Mouse (Mus musculus): ENCODE results near the gene Gm28043. TPM values are rescaled to one million over a fixed set of nuclear protein-coding genes. Genes with fewer than 3 reads are reported as not detected.

The Gm28043 gene
- polyA plus RNA-seq, 1 experiment from 2014 or later = 2.8 TPM

DNA sequence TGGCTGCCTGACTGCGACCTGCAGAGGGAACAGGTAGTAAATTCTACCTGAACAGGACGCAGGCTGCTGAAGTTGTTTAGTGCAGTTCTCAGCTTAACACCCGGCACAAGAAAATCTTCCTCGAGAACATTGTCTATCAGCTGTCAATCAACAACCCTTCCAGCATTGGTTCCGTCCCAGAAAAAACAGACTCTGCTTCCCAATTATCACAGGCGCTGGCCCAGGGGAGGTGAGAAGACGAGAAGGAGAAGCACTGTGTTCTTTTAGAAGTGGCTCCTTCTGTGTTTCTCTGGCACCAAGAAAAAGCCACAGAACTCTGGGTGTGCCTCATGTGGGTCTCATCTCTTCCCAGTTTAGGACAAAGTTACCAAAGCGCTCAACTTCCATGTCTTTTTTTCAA, 104.0 kb downstream of the Gm28043 start:
- ATAC-seq (replicated peaks) = no peak
- no peak overlapping the region for H3K4me3 ChIP-seq
- no peak overlapping the region for H3K4me2 ChIP-seq (replicated peaks)
- no peaks in the 10 kb centered on the region for H3K9me3 ChIP-seq
- no peaks in the 10 kb centered on the region for H3K27me3 ChIP-seq
- peaks cover 34% of the 10 kb centered on the region for H3K4me1 ChIP-seq
- no peaks in the 10 kb centered on the region for H3K36me3 ChIP-seq
- peak overlapping the region; percentile 56 for H3K27ac ChIP-seq (replicated peaks)
- H3K9ac ChIP-seq (replicated peaks) = no peak overlapping the region
- WGBS = 69% methylated on average over 8 of the region's 8 CpGs

DNA sequence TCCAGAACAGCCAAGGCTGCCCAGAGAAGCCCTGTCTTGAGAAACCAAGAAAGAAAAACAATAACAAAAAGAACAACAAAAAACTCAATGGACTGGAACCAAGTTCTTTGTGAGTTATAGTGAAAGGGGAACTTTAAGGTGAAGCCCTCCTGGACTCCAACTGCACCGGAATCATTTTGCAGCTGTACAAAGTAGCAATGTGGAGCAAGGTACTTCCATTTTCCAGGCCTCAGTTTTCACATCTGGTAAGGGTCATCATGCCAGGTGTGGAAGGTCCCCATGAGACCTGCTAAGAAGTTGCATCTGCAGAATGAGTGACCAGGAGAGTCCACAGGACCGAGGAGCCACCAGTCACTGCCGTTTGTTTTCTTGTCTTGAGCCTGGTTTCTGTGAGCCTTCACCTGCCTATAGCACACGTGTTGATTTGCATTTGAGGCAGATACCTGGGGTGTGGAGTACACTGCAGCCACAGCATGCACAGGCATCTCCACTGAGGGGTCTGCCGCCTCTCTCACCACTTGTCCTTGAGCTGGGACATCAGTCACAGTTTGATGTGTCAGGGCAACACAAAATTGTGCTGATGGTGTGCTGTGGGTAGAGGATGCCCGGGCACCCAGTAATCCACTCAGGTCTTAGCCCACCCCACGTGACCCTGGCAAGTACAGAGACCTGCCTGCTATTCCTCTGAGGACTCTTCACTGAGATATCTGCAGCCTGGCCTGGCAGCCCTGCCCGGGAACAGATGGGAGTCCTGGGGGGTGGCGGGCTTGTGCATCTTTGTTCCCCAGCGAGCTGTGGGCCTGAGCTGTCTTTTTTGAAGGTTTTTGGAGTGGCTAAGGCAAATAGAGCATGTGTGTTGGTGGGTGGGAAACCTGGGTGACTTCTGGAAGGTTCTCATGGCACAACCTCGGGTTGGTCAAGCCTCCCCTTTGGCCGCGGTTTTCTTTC, 105.2 kb downstream of the Gm28043 start:
- Histone ChIP-seq H3K27ac (replicated peaks) (peak overlapping the region; percentile 75), H3K4me3 (no peak overlapping the region), H3K9ac (replicated peaks) (no peak overlapping the region), H3K9me3 (no peaks in the 10 kb centered on the region), H3K36me3 (no peaks in the 10 kb centered on the region), H3K27me3 (no peaks in the 10 kb centered on the region), H3K4me2 (replicated peaks) (no peak overlapping the region), H3K4me1 (peaks cover 40% of the 10 kb centered on the region)
- ATAC-seq (replicated peaks) = no peak
- WGBS = 75% methylated on average over 13 of the region's 13 CpGs

DNA sequence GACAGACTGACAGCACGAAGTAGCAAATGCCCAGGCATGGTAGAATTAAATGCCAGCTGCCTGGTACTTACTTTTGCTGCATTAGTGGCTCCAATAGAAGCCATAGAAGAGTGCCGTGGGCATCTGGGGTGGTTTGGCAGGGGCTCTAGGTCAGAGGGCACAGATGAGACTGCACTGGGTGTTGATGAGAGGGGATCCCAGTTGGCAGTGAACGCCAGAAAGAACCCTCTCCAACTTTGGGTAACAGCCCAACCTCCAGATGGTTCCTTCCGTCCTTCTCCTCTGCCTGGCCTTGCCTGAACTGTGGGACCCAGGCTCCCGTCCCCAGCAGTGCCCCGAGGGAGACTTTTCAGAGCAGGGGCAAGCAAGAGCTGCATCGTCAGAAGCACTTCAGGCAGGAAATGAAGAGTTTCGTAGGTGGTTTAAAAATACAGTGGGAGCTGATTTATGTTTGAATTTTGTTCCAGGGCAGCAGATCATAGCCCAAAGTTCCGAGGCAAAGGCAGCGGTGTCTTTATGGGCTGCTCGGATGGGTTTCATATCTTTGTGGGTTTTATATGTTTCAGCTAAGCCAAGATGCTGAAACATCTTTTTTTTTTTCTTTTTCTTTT, 106.2 kb downstream of the Gm28043 start:
- no peak for ATAC-seq (replicated peaks)

DNA sequence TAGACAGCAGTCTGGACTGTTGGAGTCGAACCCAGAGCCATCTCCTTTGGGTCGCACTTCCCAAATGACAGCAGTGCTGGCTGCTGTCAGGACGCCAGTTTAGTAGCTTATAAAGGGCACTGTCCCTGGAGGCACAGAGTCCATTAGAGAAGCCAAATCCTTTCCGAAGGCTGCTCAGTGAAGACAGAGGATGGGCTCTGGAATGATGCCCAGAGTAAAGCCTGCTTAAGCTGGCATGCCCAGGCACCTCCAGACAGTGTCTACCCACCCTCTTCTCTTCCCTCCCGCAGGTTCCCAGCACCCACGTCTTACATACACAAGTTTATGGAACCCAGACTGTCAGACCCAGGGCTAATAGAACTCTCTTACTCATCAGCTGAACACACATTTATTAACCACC, 109.9 kb downstream of the Gm28043 start:
- Histone ChIP-seq H3K27ac (replicated peaks) (peak overlapping the region; percentile 62), H3K4me3 (no peak overlapping the region), H3K4me1 (peaks cover 23% of the 10 kb centered on the region), H3K9me3 (no peaks in the 10 kb centered on the region), H3K9ac (replicated peaks) (no peak overlapping the region), H3K36me3 (no peaks in the 10 kb centered on the region), H3K4me2 (replicated peaks) (no peak overlapping the region), H3K27me3 (no peaks in the 10 kb centered on the region)
- peak; percentile 58; the same call in 1 of the 2 replicates for ATAC-seq (replicated peaks)
- 63% methylated on average over 6 of the region's 6 CpGs for WGBS

More for the DNA sequence above, 106.2 kb downstream of the Gm28043 start:
- H3K4me3 ChIP-seq = no peak overlapping the region
- H3K27ac ChIP-seq (replicated peaks) = peak overlapping the region; percentile 75
- no peaks in the 10 kb centered on the region for H3K36me3 ChIP-seq
- no peak overlapping the region for H3K4me2 ChIP-seq (replicated peaks)
- peaks cover 40% of the 10 kb centered on the region for H3K4me1 ChIP-seq
- no peaks in the 10 kb centered on the region for H3K9me3 ChIP-seq
- WGBS = 73% methylated on average over 11 of the region's 11 CpGs
- H3K9ac ChIP-seq (replicated peaks) = no peak overlapping the region
- no peaks in the 10 kb centered on the region for H3K27me3 ChIP-seq

DNA sequence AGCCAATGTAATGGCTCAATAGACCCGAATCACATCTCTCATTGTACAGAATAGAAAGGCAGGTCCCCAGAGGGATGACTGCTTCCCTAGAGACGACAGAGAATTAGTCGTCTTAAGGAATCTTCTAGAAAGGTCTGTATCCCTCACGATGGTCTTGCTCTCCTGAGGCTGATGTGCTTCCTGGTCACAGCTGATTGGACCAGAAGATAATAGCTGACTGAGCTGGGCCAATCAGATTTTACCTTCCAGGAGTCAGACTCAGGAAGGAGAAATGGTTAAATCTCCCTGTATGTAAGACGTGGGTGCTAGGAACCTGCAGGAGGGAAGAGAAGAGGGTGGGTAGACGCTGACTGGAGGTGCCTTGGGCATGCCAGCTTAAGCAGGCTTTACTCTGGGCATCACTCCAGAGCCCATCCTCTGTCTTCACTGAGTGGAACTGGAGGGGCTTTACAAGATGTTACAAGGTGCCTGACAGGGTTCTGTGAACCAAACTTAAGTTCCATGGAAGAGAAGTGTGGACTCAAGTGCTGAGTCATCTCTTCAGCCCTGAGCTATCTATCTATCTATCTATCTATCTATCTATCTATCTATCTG, 110.4 kb downstream of the Gm28043 start:
- no peaks in the 10 kb centered on the region for H3K27me3 ChIP-seq
- WGBS = 55% methylated on average over 6 of the region's 6 CpGs
- H3K36me3 ChIP-seq = no peaks in the 10 kb centered on the region
- ATAC-seq (replicated peaks) = no peak
- no peak overlapping the region for H3K4me2 ChIP-seq (replicated peaks)
- H3K4me3 ChIP-seq = no peak overlapping the region
- no peaks in the 10 kb centered on the region for H3K9me3 ChIP-seq
- H3K27ac ChIP-seq (replicated peaks) = peak overlapping the region; percentile 62
- H3K9ac ChIP-seq (replicated peaks) = no peak overlapping the region
- peaks cover 23% of the 10 kb centered on the region for H3K4me1 ChIP-seq

DNA sequence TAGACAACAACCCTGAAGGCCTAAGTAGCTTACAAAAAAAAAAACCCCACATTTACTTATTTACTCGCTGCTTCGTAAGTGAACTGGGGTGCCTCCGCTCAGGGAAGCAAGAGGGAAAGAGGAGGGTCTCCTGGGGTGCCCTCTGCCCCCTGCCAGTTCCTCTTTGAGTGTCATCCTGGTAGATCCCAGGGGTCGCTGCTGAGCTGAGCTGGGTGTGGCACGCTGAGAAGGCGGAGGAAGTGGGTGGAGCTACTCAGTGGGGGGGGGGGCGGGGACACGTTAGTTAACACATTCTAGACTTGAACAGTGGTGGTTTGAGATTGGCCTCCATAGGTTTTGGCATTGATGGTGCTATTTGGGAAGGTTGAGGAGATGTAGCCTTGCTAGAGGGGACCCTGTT, 113.4 kb downstream of the Gm28043 start:
- H3K4me2 ChIP-seq (replicated peaks) = no peak overlapping the region
- H3K36me3 ChIP-seq = no peaks in the 10 kb centered on the region
- H3K27me3 ChIP-seq = no peaks in the 10 kb centered on the region
- 60% methylated on average over 8 of the region's 8 CpGs for WGBS
- H3K9ac ChIP-seq (replicated peaks) = no peak overlapping the region
- ATAC-seq (replicated peaks) = no peak
- H3K27ac ChIP-seq (replicated peaks) = no peak overlapping the region
- H3K4me1 ChIP-seq = peaks cover 37% of the 10 kb centered on the region
- no peak overlapping the region for H3K4me3 ChIP-seq
- no peaks in the 10 kb centered on the region for H3K9me3 ChIP-seq

DNA sequence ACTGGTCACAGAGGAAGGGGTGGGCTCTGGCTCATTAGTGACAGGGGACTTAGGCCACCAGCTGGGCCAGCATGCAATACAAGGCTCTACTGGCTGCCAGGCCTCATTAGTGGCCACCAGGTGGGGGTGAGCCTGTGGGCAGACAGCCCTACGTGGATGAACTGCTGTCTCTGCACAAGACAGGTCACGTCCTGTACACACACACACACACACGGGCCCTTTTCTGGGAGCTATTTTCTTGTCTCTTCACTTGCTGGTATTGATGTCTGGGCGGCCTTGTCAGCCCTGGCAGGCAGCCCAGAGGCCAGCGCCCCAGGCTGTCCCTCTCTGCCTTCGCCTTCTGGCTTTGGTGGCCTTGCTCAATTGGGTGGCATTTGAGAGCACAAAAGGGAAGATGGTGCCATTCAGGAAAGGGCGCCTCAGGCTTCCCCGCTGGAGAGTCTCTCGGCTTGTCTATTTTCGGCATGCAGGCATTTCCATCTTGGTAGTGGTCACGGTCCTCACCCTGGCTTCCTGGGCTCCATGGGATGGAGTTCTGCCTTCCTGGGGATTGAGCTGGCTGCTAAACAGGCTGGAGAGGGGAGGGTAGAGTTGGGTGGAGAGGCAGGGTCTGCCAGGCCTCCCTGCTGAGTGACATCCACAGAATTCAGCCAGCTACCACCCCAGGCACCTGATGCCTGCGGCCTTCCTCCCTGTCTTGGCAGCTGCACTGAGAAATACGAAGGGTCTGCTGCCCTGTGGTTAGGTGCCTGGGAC, 116.0 kb downstream of the Gm28043 start:
- no peak overlapping the region for H3K4me3 ChIP-seq
- ATAC-seq (replicated peaks) = peak; percentile 70
- no peaks in the 10 kb centered on the region for H3K36me3 ChIP-seq
- H3K27me3 ChIP-seq = no peaks in the 10 kb centered on the region
- no peaks in the 10 kb centered on the region for H3K9me3 ChIP-seq
- 9% methylated on average over 13 of the region's 13 CpGs for WGBS
- no peak overlapping the region for H3K9ac ChIP-seq (replicated peaks)
- H3K27ac ChIP-seq (replicated peaks) = peak overlapping the region; percentile 92
- H3K4me2 ChIP-seq (replicated peaks) = no peak overlapping the region
- peaks cover 28% of the 10 kb centered on the region for H3K4me1 ChIP-seq

DNA sequence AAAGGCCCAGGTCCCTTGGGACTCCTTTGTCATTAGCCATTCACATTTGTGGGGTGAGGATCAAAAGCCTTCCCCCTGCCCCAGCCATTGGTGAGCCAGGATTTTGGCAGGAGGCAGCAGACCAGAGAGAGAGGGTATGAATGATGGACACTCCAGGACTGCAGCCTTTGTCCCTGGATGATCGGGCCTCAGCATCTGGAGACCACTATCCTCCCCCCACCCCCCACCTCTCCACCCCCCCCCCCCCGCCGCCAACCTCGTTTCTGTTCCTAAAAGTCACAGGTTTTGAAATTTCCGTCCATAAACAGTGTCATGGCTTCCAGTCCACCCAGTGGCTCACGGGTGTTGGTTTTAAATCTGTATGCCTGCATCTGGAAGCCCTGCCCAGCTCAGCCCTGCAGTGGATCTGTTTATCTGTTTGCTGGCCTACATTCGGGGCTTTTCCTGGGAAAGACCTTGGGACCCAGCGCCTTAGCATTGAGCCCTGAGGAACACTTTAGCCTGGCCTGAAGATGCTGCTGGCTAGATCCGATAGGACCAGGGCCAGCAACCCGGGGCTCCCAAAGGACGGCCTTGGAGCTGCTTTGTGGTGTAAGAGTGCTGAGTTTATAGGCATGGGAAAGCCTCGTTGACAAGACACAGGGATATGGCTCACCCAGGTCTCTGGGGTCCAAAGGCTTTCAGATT, 116.7 kb downstream of the Gm28043 start:
- no peak overlapping the region for H3K4me3 ChIP-seq
- H3K4me2 ChIP-seq (replicated peaks) = no peak overlapping the region
- ATAC-seq (replicated peaks) = peak; percentile 9; the same call in 1 of the 2 replicates
- H3K27me3 ChIP-seq = no peaks in the 10 kb centered on the region
- H3K4me1 ChIP-seq = peaks cover 35% of the 10 kb centered on the region
- H3K27ac ChIP-seq (replicated peaks) = peak overlapping the region; percentile 92
- no peak overlapping the region for H3K9ac ChIP-seq (replicated peaks)
- H3K36me3 ChIP-seq = no peaks in the 10 kb centered on the region
- WGBS = 38% methylated on average over 12 of the region's 12 CpGs
- no peaks in the 10 kb centered on the region for H3K9me3 ChIP-seq

DNA sequence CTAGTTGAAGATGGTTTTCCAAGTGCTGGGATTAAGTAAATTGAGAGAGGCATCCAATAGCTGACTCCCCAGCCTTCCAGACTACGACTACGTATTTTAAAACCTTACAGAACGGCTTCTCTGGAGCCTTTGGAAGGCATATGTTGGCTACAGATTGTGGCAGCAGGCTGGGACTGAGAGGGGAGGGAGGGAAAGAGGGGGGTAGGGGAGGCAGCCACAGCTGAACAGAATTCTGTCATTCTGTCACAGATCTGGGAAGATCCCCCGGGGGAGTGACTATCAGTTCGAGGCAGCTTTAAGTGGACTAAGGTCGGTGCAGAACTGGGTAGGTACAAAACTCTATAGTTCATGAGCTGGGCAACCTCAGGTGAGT, 117.3 kb downstream of the Gm28043 start:
- no peak overlapping the region for H3K4me2 ChIP-seq (replicated peaks)
- H3K9me3 ChIP-seq = no peaks in the 10 kb centered on the region
- no peak overlapping the region for H3K4me3 ChIP-seq
- no peaks in the 10 kb centered on the region for H3K36me3 ChIP-seq
- H3K9ac ChIP-seq (replicated peaks) = no peak overlapping the region
- H3K27ac ChIP-seq (replicated peaks) = peak overlapping the region; percentile 92
- H3K27me3 ChIP-seq = no peaks in the 10 kb centered on the region
- peaks cover 40% of the 10 kb centered on the region for H3K4me1 ChIP-seq
- ATAC-seq (replicated peaks) = peak; percentile 49; the same call in 1 of the 2 replicates
- 35% methylated on average over 6 of the region's 6 CpGs for WGBS

DNA sequence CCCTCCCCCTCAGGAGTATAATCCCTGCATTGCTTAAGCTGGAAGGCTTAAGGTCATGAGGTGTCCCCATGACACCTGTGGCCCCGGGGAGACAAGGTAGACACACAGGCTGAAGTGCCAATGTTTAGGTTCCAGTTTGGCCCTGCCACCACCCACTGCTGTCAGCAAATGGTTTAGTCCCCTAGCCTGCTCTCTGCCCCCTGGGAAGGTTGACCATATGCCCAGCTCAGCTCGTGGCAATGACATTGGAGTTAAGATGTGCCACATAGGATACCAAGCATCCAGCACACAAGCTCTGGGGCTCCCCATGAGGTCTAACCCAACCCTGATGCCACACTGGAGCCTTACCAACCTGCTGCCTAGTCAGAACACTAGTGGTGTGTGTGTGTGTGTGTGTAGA, 117.8 kb downstream of the Gm28043 start:
- Histone ChIP-seq H3K27me3 (no peaks in the 10 kb centered on the region), H3K36me3 (no peaks in the 10 kb centered on the region), H3K4me1 (peaks cover 45% of the 10 kb centered on the region), H3K4me3 (no peak overlapping the region), H3K27ac (replicated peaks) (peak overlapping the region; percentile 92), H3K9ac (replicated peaks) (no peak overlapping the region), H3K4me2 (replicated peaks) (no peak overlapping the region), H3K9me3 (no peaks in the 10 kb centered on the region)
- 69% methylated on average over 2 of the region's 2 CpGs for WGBS
- no peak for ATAC-seq (replicated peaks)

DNA sequence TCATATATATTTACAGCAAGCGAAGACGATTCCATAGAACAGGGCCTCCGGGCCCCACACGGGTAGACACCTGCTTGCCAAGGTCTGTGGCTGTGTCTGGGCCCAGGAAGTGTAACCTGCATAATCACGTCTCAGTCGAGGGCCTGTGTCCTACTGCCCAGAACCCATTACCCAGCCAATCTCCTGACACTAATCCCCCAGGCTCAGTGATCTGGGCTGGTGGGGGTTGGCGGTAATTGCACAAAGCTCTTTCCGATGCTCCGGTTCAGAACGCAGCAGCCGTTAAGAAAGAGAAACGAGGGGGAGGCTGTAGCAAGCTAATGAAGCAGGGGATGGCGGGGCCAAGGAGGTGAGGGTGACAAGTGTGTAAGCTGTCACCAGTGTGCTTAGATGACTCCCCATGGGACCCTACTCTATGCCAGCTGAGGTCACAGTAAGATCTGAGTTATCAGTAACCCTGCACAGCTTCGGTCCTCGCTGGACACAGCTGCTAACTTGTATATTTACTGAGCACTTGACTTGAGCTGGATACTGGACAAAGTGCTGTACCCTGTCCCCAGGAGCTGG, 121.9 kb downstream of the Gm28043 start:
- Histone ChIP-seq H3K27ac (replicated peaks) (peak overlapping the region; percentile 71), H3K4me3 (no peak overlapping the region), H3K9me3 (no peaks in the 10 kb centered on the region), H3K4me1 (peaks cover 45% of the 10 kb centered on the region), H3K9ac (replicated peaks) (no peak overlapping the region; the same call in 1 of the 2 replicates), H3K36me3 (no peaks in the 10 kb centered on the region), H3K4me2 (replicated peaks) (no peak overlapping the region), H3K27me3 (no peaks in the 10 kb centered on the region)
- 15% methylated on average over 15 of the region's 15 CpGs for WGBS
- ATAC-seq (replicated peaks) = no peak
